Mouse (Mus musculus): ENCODE measurements around the gene Prepl.

Gene Prepl

GRCm38 (mm10) chr17:85090120-85091099 lies at the start of gene Prepl, which contains the start of gene Camkmt:
Prepl (minus strand) TSS chr17:85090241.
Camkmt (plus strand) TSS chr17:85090552.
- DNase-seq, result peak; percentile 98

- DNase-seq, result no peak
Observed at GRCm38 (mm10) chr17:85138393-85138792, 48.4 kb upstream of the Prepl start.

GRCm38 (mm10) chr17:85116643-85117042 lies 26.6 kb upstream of the Prepl start:
- DNase-seq, result peak; percentile 61

GRCm38 (mm10) chr17:85113441-85113840 lies 23.4 kb upstream of the Prepl start:
- no peak for DNase-seq

GRCm38 (mm10) chr17:85110640-85111039 lies 20.6 kb upstream of the Prepl start:
- DNase-seq, result no peak

GRCm38 (mm10) chr17:85103310-85103709 lies 13.3 kb upstream of the Prepl start:
- DNase-seq, result no peak

GRCm38 (mm10) chr17:85101751-85102150 lies 11.7 kb upstream of the Prepl start:
- DNase-seq, result no peak

- no peak for DNase-seq
Observed at GRCm38 (mm10) chr17:85100232-85100631, 10.2 kb upstream of the Prepl start.

- no peak for DNase-seq
Observed at GRCm38 (mm10) chr17:85098677-85099323, 8.8 kb upstream of the Prepl start.

GRCm38 (mm10) chr17:85096396-85096795 lies 6.4 kb upstream of the Prepl start:
- no peak for DNase-seq

GRCm38 (mm10) chr17:85091762-85092161 lies 1.7 kb upstream of the Prepl start:
- DNase-seq, result no peak

- peak; percentile 60 for DNase-seq
Observed at GRCm38 (mm10) chr17:85089621-85090020, 420 bp downstream of the Prepl start.

GRCm38 (mm10) chr17:85089011-85089410 lies 1.0 kb downstream of the Prepl start:
- peak; percentile 58 for DNase-seq

GRCm38 (mm10) chr17:85088401-85088800 lies 1.6 kb downstream of the Prepl start:
- DNase-seq, result peak; percentile 49

GRCm38 (mm10) chr17:85087591-85087990 lies 2.5 kb downstream of the Prepl start:
- DNase-seq, result peak; percentile 82

- no peak for DNase-seq
Observed at GRCm38 (mm10) chr17:85086501-85086900, 3.5 kb downstream of the Prepl start.

- DNase-seq, result no peak
Observed at GRCm38 (mm10) chr17:85085335-85085734, 4.7 kb downstream of the Prepl start.

GRCm38 (mm10) chr17:85080781-85081180 lies 9.3 kb downstream of the Prepl start:
- no peak for DNase-seq

- DNase-seq, result peak; percentile 45
Observed at GRCm38 (mm10) chr17:85079276-85079675, 10.8 kb downstream of the Prepl start.

- no peak for DNase-seq
Observed at GRCm38 (mm10) chr17:85074083-85074482, 16.0 kb downstream of the Prepl start.

- DNase-seq, result no peak
Observed at GRCm38 (mm10) chr17:85073214-85073613, 16.8 kb downstream of the Prepl start.

GRCm38 (mm10) chr17:85072383-85072782 lies 17.7 kb downstream of the Prepl start:
- DNase-seq, result no peak

GRCm38 (mm10) chr17:85071088-85071775 lies 18.8 kb downstream of the Prepl start:
- DNase-seq, result peak; percentile 32
